Mouse (Mus musculus): ENCODE measurements around the gene B3gnt7. TPM values are rescaled to one million over a fixed set of nuclear protein-coding genes. Genes with fewer than 3 reads are reported as not detected.
"Not testable (repeated sequence)": the region's sequence is repeated elsewhere in the genome, so short reads cannot be mapped to it uniquely, and the experiment has no call there.

Gene B3gnt7
- polyA plus RNA-seq, 1 experiment from 2014 or later: 0.92 TPM

DNA sequence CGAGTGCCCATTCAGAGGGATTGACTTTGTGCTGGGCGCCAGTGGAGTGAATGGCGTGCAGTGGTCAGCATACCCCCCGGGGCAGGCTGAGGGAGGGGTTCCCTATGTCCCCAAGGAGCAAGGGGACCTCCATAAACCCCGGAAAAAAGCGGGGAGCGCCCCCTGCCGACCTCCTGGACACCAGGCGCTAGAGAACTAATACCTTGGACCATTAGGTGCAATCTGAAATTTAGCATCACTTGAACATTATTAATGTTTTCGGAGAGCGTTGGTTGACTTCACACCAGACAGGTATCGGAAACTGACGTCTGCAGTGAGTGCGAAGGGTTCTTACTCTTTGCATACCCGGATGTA, 11.1 kb downstream of the B3gnt7 start:
- Histone ChIP-seq H3K27me3 (no peaks in the 10 kb centered on the region), H3K4me3 (replicated peaks) (no peak overlapping the region), H3K36me3 (replicated peaks) (no peaks in the 10 kb centered on the region), H3K9me3 (replicated peaks) (no peaks in the 10 kb centered on the region), H3K27ac (replicated peaks) (no peak overlapping the region), H3K9ac (no peak overlapping the region), H3K4me1 (replicated peaks) (peaks cover 20% of the 10 kb centered on the region), H3K4me2 (peak overlapping the region; percentile 35; the same call in 1 of the 2 replicates)
- WGBS (ENCODE audit: insufficient replicate concordance): 31% methylated on average over 15 of the region's 15 CpGs
- ATAC-seq (ENCODE audit: insufficient read depth): no peak

- Histone ChIP-seq H3K36me3 (replicated peaks) (no peaks in the 10 kb centered on the region), H3K4me1 (replicated peaks) (no peaks in the 10 kb centered on the region; the same call in 1 of the 2 replicates), H3K27me3 (no peaks in the 10 kb centered on the region), H3K9me3 (replicated peaks) (no peaks in the 10 kb centered on the region), H3K4me2 (no peak overlapping the region), H3K9ac (no peak overlapping the region), H3K4me3 (replicated peaks) (no peak overlapping the region), H3K27ac (replicated peaks) (no peak overlapping the region; the same call in 1 of the 2 replicates)
- ATAC-seq (ENCODE audit: insufficient read depth): no peak
- WGBS (ENCODE audit: insufficient replicate concordance): 45% methylated on average over 8 of the region's 8 CpGs
Observed at GRCm38 (mm10) chr1:86320822-86321413, 18.3 kb downstream of the B3gnt7 start.

GRCm38 (mm10) chr1:86336330-86336729, 33.7 kb downstream of the B3gnt7 start:
- no peak overlapping the region for H3K9ac ChIP-seq
- no peaks in the 10 kb centered on the region for H3K36me3 ChIP-seq (replicated peaks)
- H3K9me3 ChIP-seq (replicated peaks): no peaks in the 10 kb centered on the region
- no peak for ATAC-seq (ENCODE audit: insufficient read depth)
- WGBS (ENCODE audit: insufficient replicate concordance): 41% methylated on average over 2 of the region's 2 CpGs
- no peak overlapping the region for H3K4me2 ChIP-seq
- H3K27me3 ChIP-seq: no peaks in the 10 kb centered on the region
- no peaks in the 10 kb centered on the region for H3K4me1 ChIP-seq (replicated peaks)
- H3K27ac ChIP-seq (replicated peaks): no peak overlapping the region
- no peak overlapping the region for H3K4me3 ChIP-seq (replicated peaks)

- no peak overlapping the region for H3K4me2 ChIP-seq
- H3K4me1 ChIP-seq (replicated peaks): no peaks in the 10 kb centered on the region
- no peak overlapping the region for H3K27ac ChIP-seq (replicated peaks)
- H3K27me3 ChIP-seq: no peaks in the 10 kb centered on the region
- no peaks in the 10 kb centered on the region for H3K36me3 ChIP-seq (replicated peaks)
- H3K9ac ChIP-seq: no peak overlapping the region
- H3K9me3 ChIP-seq (replicated peaks): no peaks in the 10 kb centered on the region
- H3K4me3 ChIP-seq (replicated peaks): no peak overlapping the region
- 22% methylated on average over 4 of the region's 4 CpGs for WGBS (ENCODE audit: insufficient replicate concordance)
- peak; percentile 40; the same call in 1 of the 2 replicates for ATAC-seq (ENCODE audit: insufficient read depth)
Observed at GRCm38 (mm10) chr1:86339156-86339812, 36.7 kb downstream of the B3gnt7 start.

GRCm38 (mm10) chr1:86341096-86341495, 38.5 kb downstream of the B3gnt7 start:
- H3K27ac ChIP-seq (replicated peaks); H3K4me1 ChIP-seq (replicated peaks); H3K4me3 ChIP-seq (replicated peaks); H3K4me2 ChIP-seq; H3K9me3 ChIP-seq (replicated peaks); H3K9ac ChIP-seq; ATAC-seq (ENCODE audit: insufficient read depth); H3K27me3 ChIP-seq; H3K36me3 ChIP-seq (replicated peaks): not testable (repeated sequence)
- WGBS (ENCODE audit: insufficient replicate concordance): 84% methylated on average over 2 of the region's 2 CpGs

DNA sequence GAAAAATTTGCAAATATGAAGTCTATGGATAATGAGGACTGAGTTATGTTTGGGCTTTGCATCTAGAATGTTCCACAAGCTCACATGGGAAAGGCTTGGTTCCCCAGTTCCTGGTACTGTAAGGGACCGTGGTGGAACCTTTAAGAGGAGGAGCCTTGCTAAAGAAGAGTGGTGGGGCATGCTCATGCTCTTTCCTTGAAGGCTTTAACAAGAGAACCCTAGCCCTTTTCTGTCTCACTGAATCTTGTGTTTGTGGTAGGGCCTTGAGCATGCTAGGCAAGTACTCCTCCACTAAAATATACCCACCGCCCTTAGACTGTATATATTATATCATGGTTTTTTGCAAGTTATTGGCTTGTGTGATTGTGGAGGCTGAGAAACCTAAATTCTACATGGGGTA, 39.7 kb downstream of the B3gnt7 start:
- H3K9ac ChIP-seq: no peak overlapping the region
- H3K27ac ChIP-seq (replicated peaks): no peak overlapping the region
- H3K36me3 ChIP-seq (replicated peaks): peaks cover 11% of the 10 kb centered on the region
- no peaks in the 10 kb centered on the region for H3K9me3 ChIP-seq (replicated peaks)
- ATAC-seq (ENCODE audit: insufficient read depth): no peak
- WGBS (ENCODE audit: insufficient replicate concordance): 85% methylated on average over 2 of the region's 2 CpGs
- H3K27me3 ChIP-seq: no peaks in the 10 kb centered on the region
- H3K4me3 ChIP-seq (replicated peaks): no peak overlapping the region
- H3K4me1 ChIP-seq (replicated peaks): no peaks in the 10 kb centered on the region
- H3K4me2 ChIP-seq: no peak overlapping the region

DNA sequence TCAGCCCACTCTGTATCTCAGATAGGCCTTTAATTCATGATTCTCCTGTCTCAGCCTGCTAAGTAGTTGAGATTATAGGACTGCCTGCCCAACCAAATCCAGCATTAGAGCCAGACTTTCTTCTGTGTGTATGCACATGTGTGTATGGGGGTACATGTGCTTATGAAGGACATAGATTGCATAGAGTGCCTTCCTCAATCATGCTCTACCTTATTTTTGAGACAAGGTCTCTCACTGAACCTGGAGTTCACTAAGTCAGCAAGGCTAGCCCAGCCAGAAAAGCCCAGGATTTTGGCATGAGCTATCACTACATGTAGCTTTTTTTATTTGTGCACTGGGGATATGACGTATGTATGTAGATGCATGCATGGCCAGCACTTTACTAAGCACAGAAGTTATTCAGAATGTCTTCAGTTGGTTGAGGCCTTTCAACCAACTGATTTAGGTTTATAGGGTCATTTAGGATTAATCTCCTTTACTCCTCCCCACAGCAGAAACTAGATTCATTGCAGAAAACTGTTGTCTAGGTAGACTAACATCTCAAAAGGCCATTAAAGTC, 40.5 kb downstream of the B3gnt7 start:
- Histone ChIP-seq H3K4me1 (replicated peaks) (no peaks in the 10 kb centered on the region), H3K27me3 (no peaks in the 10 kb centered on the region), H3K9ac (no peak overlapping the region), H3K36me3 (replicated peaks) (peaks cover 19% of the 10 kb centered on the region), H3K9me3 (replicated peaks) (no peaks in the 10 kb centered on the region), H3K4me2 (no peak overlapping the region), H3K27ac (replicated peaks) (no peak overlapping the region), H3K4me3 (replicated peaks) (no peak overlapping the region)
- 71% methylated on average over 1 of the region's 1 CpGs for WGBS (ENCODE audit: insufficient replicate concordance)
- no peak for ATAC-seq (ENCODE audit: insufficient read depth)

GRCm38 (mm10) chr1:86343969-86344861, 41.6 kb downstream of the B3gnt7 start:
- Histone ChIP-seq H3K9ac (no peak overlapping the region), H3K27me3 (no peaks in the 10 kb centered on the region), H3K9me3 (replicated peaks) (no peaks in the 10 kb centered on the region), H3K4me3 (replicated peaks) (no peak overlapping the region), H3K4me2 (no peak overlapping the region), H3K4me1 (replicated peaks) (no peaks in the 10 kb centered on the region), H3K36me3 (replicated peaks) (peaks cover 30% of the 10 kb centered on the region), H3K27ac (replicated peaks) (no peak overlapping the region)
- ATAC-seq (ENCODE audit: insufficient read depth): no peak
- 27% methylated on average over 4 of the region's 4 CpGs for WGBS (ENCODE audit: insufficient replicate concordance)

GRCm38 (mm10) chr1:86345069-86345468, 42.4 kb downstream of the B3gnt7 start:
- Histone ChIP-seq H3K4me3 (replicated peaks) (no peak overlapping the region), H3K4me1 (replicated peaks) (no peaks in the 10 kb centered on the region), H3K36me3 (replicated peaks) (peaks cover 38% of the 10 kb centered on the region), H3K27ac (replicated peaks) (no peak overlapping the region), H3K9me3 (replicated peaks) (no peaks in the 10 kb centered on the region), H3K9ac (no peak overlapping the region), H3K4me2 (no peak overlapping the region), H3K27me3 (no peaks in the 10 kb centered on the region)
- no peak for ATAC-seq (ENCODE audit: insufficient read depth)
- WGBS (ENCODE audit: insufficient replicate concordance): 52% methylated on average over 4 of the region's 4 CpGs

DNA sequence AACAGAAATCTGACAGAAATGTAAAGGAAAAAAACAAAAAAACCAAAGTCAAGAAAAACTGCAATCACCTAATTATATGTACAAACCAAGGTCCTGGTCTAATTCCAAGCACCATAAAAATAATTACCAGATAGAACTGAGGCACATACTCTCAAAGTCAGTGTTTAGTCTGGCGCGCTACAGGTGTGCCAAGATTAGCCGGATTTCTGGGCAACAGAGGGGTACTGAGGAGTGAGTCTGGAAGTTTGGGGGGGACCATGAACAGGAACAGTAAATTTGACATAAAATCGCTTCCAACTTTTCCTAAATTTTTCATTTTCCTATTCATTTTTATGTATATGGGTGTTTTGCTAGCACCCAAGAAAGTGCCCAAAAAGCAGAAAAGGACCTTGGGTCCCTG, 43.3 kb downstream of the B3gnt7 start:
- Histone ChIP-seq H3K4me2 (no peak overlapping the region), H3K4me3 (replicated peaks) (no peak overlapping the region), H3K27ac (replicated peaks) (no peak overlapping the region), H3K27me3 (no peaks in the 10 kb centered on the region), H3K4me1 (replicated peaks) (no peaks in the 10 kb centered on the region), H3K9ac (no peak overlapping the region), H3K36me3 (replicated peaks) (peaks cover 47% of the 10 kb centered on the region), H3K9me3 (replicated peaks) (no peaks in the 10 kb centered on the region)
- 82% methylated on average over 4 of the region's 4 CpGs for WGBS (ENCODE audit: insufficient replicate concordance)
- no peak for ATAC-seq (ENCODE audit: insufficient read depth)
